Mouse (Mus musculus) testis, adult 2 months (tissue): ENCODE measurements around the gene Plvap. TPM values are rescaled to one million over a fixed set of nuclear protein-coding genes. Genes with fewer than 3 reads are reported as not detected.

Experiments used
- H3K27ac ChIP-seq: fragments of 200-500 bp; 2 replicates; pipeline ENCODE4 v1.5.1; 2012; ENCODE audit warnings: low read depth, low read length; ENCODE audit not compliant: control insufficient read depth, insufficient read depth
- H3K27me3 ChIP-seq: fragments of 200-500 bp; 2 replicates; pipeline ENCODE4 v1.6.1; 2012; ENCODE audit warnings: mild to moderate bottlenecking, low read length, moderate library complexity; ENCODE audit not compliant: control insufficient read depth, insufficient read depth
- H3K36me3 ChIP-seq: fragments of 200-500 bp; 2 replicates; pipeline ENCODE4 v1.6.1; 2012; ENCODE audit warnings: mild to moderate bottlenecking, low read length; ENCODE audit not compliant: control insufficient read depth, insufficient read depth
- H3K4me1 ChIP-seq: fragments of 200-500 bp; 2 replicates; pipeline ENCODE4 v1.6.1; 2012; ENCODE audit warnings: low read length; ENCODE audit not compliant: control insufficient read depth, insufficient read depth
- H3K4me3 ChIP-seq: fragments of 200-500 bp; 2 replicates; pipeline ENCODE4 v1.5.1; 2012; ENCODE audit warnings: low read depth, mild to moderate bottlenecking, low read length, moderate library complexity, mixed read lengths; ENCODE audit not compliant: control insufficient read depth
- CTCF ChIP-seq: fragments of 200-500 bp; IDR thresholded peaks from 2 replicates; pipeline ENCODE4 v1.5.1; 2012; ENCODE audit warnings: low read depth, mild to moderate bottlenecking, inconsistent platforms, low read length, moderate library complexity; ENCODE audit not compliant: control insufficient read depth, insufficient read depth, insufficient replicate concordance
- POLR2A ChIP-seq: fragments of 200-500 bp; IDR thresholded peaks from 2 replicates; pipeline ENCODE4 v1.6.1; 2012; ENCODE audit warnings: low read depth, mild to moderate bottlenecking, inconsistent platforms, low read length, moderate library complexity; ENCODE audit not compliant: control insufficient read depth
- polyA plus RNA-seq: library from polyadenylated mRNA; depleted of rRNA; stranded (reverse); fragments of >200 nt; gene quantifications from 2 replicates; pipeline ENCODE4 v1.2.3, GENCODE M21; 2012

Gene Plvap
- polyA plus RNA-seq, 1 experiment: 0.95 TPM

- Histone ChIP-seq H3K4me1 (peaks cover 21% of the 10 kb centered on the region), H3K27ac (no peak overlapping the region), H3K27me3 (no peaks in the 10 kb centered on the region), H3K36me3 (no peaks in the 10 kb centered on the region), H3K4me3 (peak overlapping the region; percentile 61)
- TF ChIP-seq CTCF: no peak
- TF ChIP-seq POLR2A: no peak
These were observed 3.9 kb downstream of the Plvap start for GRCm38 (mm10) chr8:71507589-71508104.

GRCm38 (mm10) chr8:71505979-71506378 is 5.6 kb downstream of the Plvap start:
- Histone ChIP-seq H3K4me1 (peaks cover 14% of the 10 kb centered on the region), H3K27me3 (no peaks in the 10 kb centered on the region), H3K4me3 (no peak overlapping the region), H3K27ac (no peak overlapping the region), H3K36me3 (no peaks in the 10 kb centered on the region)
- TF ChIP-seq POLR2A (no peak), CTCF (no peak)

DNA sequence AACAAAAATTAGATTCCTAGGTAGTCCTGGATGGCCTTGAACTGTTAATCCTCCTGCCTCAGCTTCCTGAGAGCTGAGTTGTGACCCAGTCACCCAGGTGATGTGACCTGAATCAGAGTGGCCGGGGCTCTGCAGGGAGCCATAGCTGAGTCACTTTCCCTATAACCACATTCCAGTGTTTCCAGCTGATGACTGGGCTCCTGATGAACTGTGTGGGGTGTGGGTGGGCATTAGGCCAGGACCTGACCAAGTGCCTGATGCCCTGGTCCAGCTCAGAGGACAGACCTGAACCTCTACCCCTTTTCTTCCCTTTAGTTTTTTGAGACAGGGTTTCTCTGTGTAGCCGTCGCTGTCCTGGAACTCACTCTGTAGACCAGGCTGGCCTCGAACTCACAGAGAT is 6.2 kb downstream of the Plvap start:
- Histone ChIP-seq H3K36me3 (no peaks in the 10 kb centered on the region), H3K27ac (no peak overlapping the region), H3K4me3 (no peak overlapping the region), H3K27me3 (no peaks in the 10 kb centered on the region), H3K4me1 (peaks cover 14% of the 10 kb centered on the region)
- TF ChIP-seq POLR2A: no peak
- TF ChIP-seq CTCF: no peak

GRCm38 (mm10) chr8:71504349-71504748 is 7.2 kb downstream of the Plvap start:
- H3K27me3 ChIP-seq: no peaks in the 10 kb centered on the region

DNA sequence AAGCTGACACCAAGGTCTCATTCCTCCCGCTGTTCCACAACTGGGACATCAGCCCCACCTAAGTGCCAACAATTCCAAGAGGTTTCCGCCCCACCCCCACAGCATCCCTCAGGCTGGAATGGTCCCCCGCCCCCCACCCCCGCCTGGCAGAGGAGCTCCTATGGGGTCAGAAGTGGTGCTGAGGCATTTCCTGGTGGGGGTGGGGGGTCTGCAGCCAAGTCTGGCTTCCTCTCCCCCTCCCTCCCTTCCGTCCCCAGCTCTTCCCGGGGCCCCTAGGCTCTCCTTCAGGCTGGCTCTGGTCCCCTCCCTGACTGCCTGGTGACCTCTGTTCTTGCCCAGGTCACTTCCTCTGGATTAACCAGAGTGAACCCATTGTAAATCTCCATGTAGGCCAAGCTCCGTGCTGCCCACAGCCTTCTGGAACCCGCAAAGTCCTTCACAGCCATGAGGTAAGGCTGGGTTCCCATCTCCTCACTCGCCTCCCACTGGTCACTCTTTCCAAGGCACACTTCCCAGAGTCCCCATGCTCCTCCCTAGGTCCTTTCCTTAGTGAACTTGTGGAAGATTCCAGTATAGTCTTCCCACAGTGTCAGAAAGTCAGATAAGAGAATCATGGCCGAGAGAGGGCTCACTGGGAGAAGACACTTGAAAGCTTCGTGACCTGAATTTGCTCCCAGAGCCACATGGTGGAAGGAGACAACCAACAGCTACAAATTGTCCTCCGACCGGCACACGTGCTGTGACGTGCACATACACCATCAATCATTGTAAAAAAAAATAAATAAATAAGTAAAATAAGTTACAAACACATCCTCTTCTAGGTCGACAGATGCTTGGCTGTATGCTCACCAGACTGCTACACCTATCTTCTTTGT is 12.5 kb downstream of the Plvap start:
- no peak overlapping the region for H3K27ac ChIP-seq
- H3K27me3 ChIP-seq: no peaks in the 10 kb centered on the region
- H3K36me3 ChIP-seq: no peaks in the 10 kb centered on the region
- H3K4me3 ChIP-seq: no peak overlapping the region
- peaks cover 8% of the 10 kb centered on the region for H3K4me1 ChIP-seq
- TF ChIP-seq CTCF: no peak
- TF ChIP-seq POLR2A: no peak

More at GRCm38 (mm10) chr8:71504349-71504748, 7.2 kb downstream of the Plvap start:
- Histone ChIP-seq H3K4me1 (peaks cover 14% of the 10 kb centered on the region), H3K27ac (no peak overlapping the region), H3K4me3 (no peak overlapping the region), H3K36me3 (no peaks in the 10 kb centered on the region)
- no peak for TF ChIP-seq POLR2A
- no peak for TF ChIP-seq CTCF

DNA sequence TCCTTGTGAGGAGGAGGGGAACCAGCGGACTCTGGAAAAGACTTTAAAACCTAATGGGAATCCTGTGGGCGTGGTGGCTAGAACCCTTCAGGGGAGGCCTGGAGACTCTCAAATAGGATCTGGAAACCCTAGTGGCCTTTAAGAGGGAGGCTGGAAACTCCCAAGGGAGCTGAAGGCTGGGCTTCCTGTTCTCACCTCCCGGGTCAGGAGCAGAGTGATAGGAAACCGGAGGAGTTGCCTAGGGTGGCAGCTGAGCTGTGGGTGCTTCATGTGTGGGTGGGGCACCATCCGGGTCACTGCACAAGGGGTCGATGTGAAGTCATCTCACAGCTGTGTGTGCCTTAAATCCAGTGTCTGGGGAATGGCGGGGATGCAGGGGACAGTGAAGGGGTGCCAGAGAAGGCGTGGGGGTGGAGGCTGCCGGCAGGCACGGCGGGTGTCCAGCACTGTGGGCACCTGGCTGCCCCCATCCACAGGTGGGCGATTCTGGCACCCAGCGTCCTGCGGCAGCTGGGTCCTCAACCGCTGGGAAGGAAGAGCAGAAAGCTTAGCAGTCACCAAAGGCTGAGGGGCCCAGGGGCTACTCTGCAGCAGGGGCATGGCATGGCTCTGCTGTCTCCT is 13.6 kb downstream of the Plvap start:
- peaks cover 8% of the 10 kb centered on the region for H3K4me1 ChIP-seq
- H3K36me3 ChIP-seq: no peaks in the 10 kb centered on the region
- H3K27me3 ChIP-seq: no peaks in the 10 kb centered on the region
- H3K27ac ChIP-seq: peak overlapping the region; percentile 23; the same call in 1 of the 2 replicates
- H3K4me3 ChIP-seq: no peak overlapping the region
- no peak for TF ChIP-seq CTCF
- no peak for TF ChIP-seq POLR2A

DNA sequence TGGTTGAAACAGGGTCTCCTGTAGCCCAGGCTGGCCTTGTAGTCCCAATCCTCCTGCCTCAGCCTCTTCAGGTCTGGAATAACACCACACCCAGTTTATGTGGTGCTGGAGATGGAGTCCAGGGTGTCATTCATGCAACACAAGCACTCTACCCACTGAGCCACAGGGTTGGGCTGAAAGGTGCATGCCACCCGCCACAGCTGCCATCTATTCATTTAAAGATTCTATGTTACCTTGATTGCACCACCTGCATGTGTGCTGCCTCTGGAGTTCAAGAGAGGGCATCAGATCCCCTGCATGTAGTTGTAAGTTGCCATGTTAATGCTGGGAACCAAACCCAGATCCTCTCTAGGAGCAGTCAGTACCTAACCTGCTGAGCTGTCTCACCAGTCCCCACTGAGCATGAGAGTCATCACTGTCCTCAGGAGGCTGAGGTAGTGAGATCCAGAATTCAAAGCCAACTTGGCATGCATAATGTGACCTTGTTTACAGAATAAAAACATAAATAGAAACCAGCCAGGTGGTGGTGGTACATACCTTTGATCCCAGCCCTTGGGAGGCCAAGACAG is 14.4 kb downstream of the Plvap start:
- Histone ChIP-seq H3K4me1 (peaks cover 8% of the 10 kb centered on the region), H3K27ac (no peak overlapping the region), H3K36me3 (peaks cover 3% of the 10 kb centered on the region), H3K27me3 (no peaks in the 10 kb centered on the region), H3K4me3 (no peak overlapping the region)
- no peak for TF ChIP-seq CTCF
- TF ChIP-seq POLR2A: no peak
